Mouse (Mus musculus) T-helper 17 cell (primary cell): ENCODE data around the gene Mtmr1.

Experiments used
- in situ Hi-C, 2 experiments: fragments of 300-600 bp; cut with MboI, MseI; formaldehyde crosslinking; loops; 1 replicate in 1 of 2; 2 replicates in 1 of 2; pipeline ENCODE4 v1.15.1; 2025; ENCODE audit warnings: high pct_unique_total_duplicates in 2 of 2

The Mtmr1 gene

GRCm38 (mm10) chrX:71442916-71443315 is 78.4 kb downstream of the Mtmr1 start:
- in situ Hi-C loops: no loop called here

DNA sequence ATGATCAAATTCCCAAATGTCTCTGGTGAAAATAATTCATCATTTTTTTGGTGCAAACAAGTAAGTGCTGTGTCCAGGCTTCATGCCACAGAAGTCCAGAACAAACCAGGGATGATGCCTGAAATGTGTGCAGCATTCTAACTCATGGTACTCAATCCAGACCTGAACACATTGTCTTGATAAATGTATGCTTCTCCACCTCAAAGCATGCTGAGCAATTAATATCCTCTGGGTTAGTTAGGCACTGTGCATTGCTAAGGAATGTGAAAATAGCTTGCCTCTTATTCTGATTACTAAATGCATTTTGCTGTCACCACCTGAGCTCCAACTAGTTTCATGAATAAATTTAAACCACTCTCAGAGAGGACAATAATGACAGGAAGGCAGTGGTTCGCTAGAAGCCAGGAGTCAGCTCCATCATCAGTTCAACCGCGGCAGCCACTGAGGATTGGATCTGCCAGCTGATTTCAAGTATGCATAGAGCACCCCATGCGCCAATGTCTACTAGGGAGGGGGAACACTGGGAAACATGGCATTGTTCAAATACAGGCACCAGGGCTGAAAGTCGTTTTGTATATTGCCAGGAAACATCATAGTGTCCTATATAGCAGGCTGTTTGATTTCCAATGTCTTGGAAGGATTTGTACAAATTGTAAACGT is 91.6 kb downstream of the Mtmr1 start:
- in situ Hi-C loops: no loop called here

DNA sequence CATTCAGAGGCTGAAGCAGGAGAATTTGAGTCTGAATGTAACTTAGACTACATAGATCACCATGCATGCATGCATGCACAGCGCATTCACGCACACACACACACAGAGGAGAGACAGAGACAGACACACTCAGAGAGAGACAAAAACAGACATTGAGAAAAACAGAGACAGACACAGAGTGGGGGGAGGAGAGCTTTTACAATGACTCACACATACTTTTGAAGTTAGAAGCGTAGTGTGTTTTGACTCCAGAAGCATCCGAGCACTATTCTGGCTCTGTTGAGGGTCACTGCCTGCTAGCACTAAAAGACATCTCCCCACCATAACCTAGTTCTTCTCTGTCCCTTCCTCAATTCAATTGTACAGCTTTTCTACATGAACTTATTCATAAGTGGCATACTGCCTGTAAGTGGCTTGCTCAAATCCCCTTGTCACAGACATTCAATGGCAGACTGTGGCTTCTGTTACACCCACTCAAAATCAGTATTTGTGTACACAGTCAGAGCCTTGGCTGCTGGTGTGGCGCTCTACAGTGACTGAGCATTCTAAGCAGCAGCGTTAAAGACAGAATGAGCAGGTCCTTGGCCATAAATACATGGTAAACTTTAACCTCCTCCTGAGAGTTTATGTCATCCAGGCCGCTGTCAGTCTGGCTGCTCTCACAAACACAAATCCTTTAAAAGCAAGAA is 99.7 kb downstream of the Mtmr1 start:
- in situ Hi-C loops: no loop called here

GRCm38 (mm10) chrX:71465417-71465816 is 100.9 kb downstream of the Mtmr1 start:
- in situ Hi-C loops: no loop called here

DNA sequence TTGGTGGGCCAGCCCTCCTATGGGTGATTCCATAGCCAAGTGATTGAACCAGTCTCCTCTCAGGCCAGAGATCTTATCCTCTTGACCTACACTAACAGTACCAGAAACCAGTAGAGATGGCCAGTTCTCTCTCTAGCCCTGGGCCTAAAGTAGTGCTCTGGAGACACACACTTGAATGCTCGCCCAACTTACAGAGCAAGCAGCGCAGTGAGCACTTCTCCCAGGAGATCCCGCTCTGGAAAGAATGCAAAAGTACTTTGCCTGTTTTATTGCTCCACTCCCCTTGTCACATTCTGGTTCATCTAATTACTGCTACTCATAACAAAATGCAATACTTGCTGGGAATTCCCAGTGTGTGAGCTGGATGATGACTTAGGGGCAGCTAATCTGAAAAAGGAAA is 102.9 kb downstream of the Mtmr1 start:
- in situ Hi-C loops: no loop called here
